Mouse (Mus musculus): ENCODE results near the gene Dlk1. TPM values are rescaled to one million over a fixed set of nuclear protein-coding genes. Genes with fewer than 3 reads are reported as not detected.

Dlk1 gene
- polyA plus RNA-seq, 1 experiment from 2014 or later = 559 TPM

- Histone ChIP-seq H3K4me3 (no peak overlapping the region), H3K27me3 (no peaks in the 10 kb centered on the region), H3K9me3 (no peaks in the 10 kb centered on the region), H3K36me3 (no peaks in the 10 kb centered on the region), H3K9ac (no peak overlapping the region), H3K27ac (0 out of 2 replicates have a peak overlapping the region, but pooled peaks have one; percentile 16), H3K4me1 (peaks cover 78% of the 10 kb centered on the region), H3K4me2 (no peak overlapping the region)
- ATAC-seq (ENCODE audit: borderline replicate concordance, extremely low read depth, low FRiP score, low TSS enrichment) = no peak
- WGBS = 55% methylated on average over 13 of the region's 13 CpGs
Observed at GRCm38 (mm10) chr12:109442115-109442514, 10.5 kb upstream of the Dlk1 start.

GRCm38 (mm10) chr12:109443276-109443675 is 9.3 kb upstream of the Dlk1 start:
- Histone ChIP-seq H3K4me2 (no peak overlapping the region), H3K9me3 (no peaks in the 10 kb centered on the region), H3K4me1 (peaks cover 76% of the 10 kb centered on the region), H3K4me3 (no peak overlapping the region), H3K27ac (no peak overlapping the region), H3K27me3 (no peaks in the 10 kb centered on the region), H3K36me3 (no peaks in the 10 kb centered on the region), H3K9ac (no peak overlapping the region)
- 42% methylated on average over 3 of the region's 3 CpGs for WGBS
- ATAC-seq (ENCODE audit: borderline replicate concordance, extremely low read depth, low FRiP score, low TSS enrichment) = no peak

- H3K27me3 ChIP-seq = no peaks in the 10 kb centered on the region
- peaks cover 76% of the 10 kb centered on the region for H3K4me1 ChIP-seq
- no peak overlapping the region for H3K4me2 ChIP-seq
- no peaks in the 10 kb centered on the region for H3K9me3 ChIP-seq
- 65% methylated on average over 5 of the region's 5 CpGs for WGBS
- no peak overlapping the region for H3K27ac ChIP-seq
- no peak overlapping the region for H3K9ac ChIP-seq
- no peak for ATAC-seq (ENCODE audit: borderline replicate concordance, extremely low read depth, low FRiP score, low TSS enrichment)
- H3K4me3 ChIP-seq = no peak overlapping the region
- no peaks in the 10 kb centered on the region for H3K36me3 ChIP-seq
Observed at GRCm38 (mm10) chr12:109444999-109445398, 7.6 kb upstream of the Dlk1 start.

- H3K4me2 ChIP-seq = peak overlapping the region; percentile 36
- H3K4me3 ChIP-seq = no peak overlapping the region
- H3K36me3 ChIP-seq = no peaks in the 10 kb centered on the region
- H3K27ac ChIP-seq = no peak overlapping the region
- H3K27me3 ChIP-seq = 0 out of 2 replicates have a peak, but pooled peaks cover 4% of the 10 kb centered on the region
- peaks cover 76% of the 10 kb centered on the region for H3K4me1 ChIP-seq
- no peaks in the 10 kb centered on the region for H3K9me3 ChIP-seq
- 28% methylated on average over 19 of the region's 19 CpGs for WGBS
- H3K9ac ChIP-seq = no peak overlapping the region
- ATAC-seq (ENCODE audit: borderline replicate concordance, extremely low read depth, low FRiP score, low TSS enrichment) = no peak
Observed at GRCm38 (mm10) chr12:109445499-109446235, 7.0 kb upstream of the Dlk1 start.

GRCm38 (mm10) chr12:109446236-109446941 is 6.2 kb upstream of the Dlk1 start:
- H3K36me3 ChIP-seq = no peaks in the 10 kb centered on the region
- H3K9ac ChIP-seq = no peak overlapping the region; the same call in 1 of the 2 replicates
- H3K4me2 ChIP-seq = peak overlapping the region; percentile 36
- no peaks in the 10 kb centered on the region for H3K9me3 ChIP-seq
- H3K4me3 ChIP-seq = no peak overlapping the region
- H3K27me3 ChIP-seq = 0 out of 2 replicates have a peak, but pooled peaks cover 9% of the 10 kb centered on the region
- H3K4me1 ChIP-seq = peaks cover 75% of the 10 kb centered on the region
- WGBS = 9% methylated on average over 18 of the region's 18 CpGs
- ATAC-seq (ENCODE audit: borderline replicate concordance, extremely low read depth, low FRiP score, low TSS enrichment) = no peak
- H3K27ac ChIP-seq = no peak overlapping the region

GRCm38 (mm10) chr12:109449421-109450411 is 2.9 kb upstream of the Dlk1 start:
- peak overlapping the region; percentile 73 for H3K4me2 ChIP-seq
- under 1% methylated on average over 30 of the region's 30 CpGs for WGBS
- H3K4me3 ChIP-seq = peak overlapping the region; percentile 28
- no peaks in the 10 kb centered on the region for H3K36me3 ChIP-seq
- H3K27me3 ChIP-seq = peaks cover 37% of the 10 kb centered on the region
- peak; percentile 41 for ATAC-seq (ENCODE audit: borderline replicate concordance, extremely low read depth, low FRiP score, low TSS enrichment)
- peaks cover 78% of the 10 kb centered on the region for H3K4me1 ChIP-seq
- H3K27ac ChIP-seq = peak overlapping the region; percentile 93
- H3K9ac ChIP-seq = peak overlapping the region; percentile 41
- H3K9me3 ChIP-seq = no peaks in the 10 kb centered on the region

- peak overlapping the region; percentile 57 for H3K4me3 ChIP-seq
- no peaks in the 10 kb centered on the region for H3K9me3 ChIP-seq
- peaks cover 43% of the 10 kb centered on the region for H3K27me3 ChIP-seq
- H3K9ac ChIP-seq = peak overlapping the region; percentile 55
- ATAC-seq (ENCODE audit: borderline replicate concordance, extremely low read depth, low FRiP score, low TSS enrichment) = peak; percentile 66
- no peaks in the 10 kb centered on the region for H3K36me3 ChIP-seq
- peaks cover 81% of the 10 kb centered on the region for H3K4me1 ChIP-seq
- H3K4me2 ChIP-seq = peak overlapping the region; percentile 90
- H3K27ac ChIP-seq = peak overlapping the region; percentile 68
- under 1% methylated on average over 87 of the region's 96 CpGs for WGBS
Observed at GRCm38 (mm10) chr12:109453065-109453997, 708 bp downstream of the Dlk1 start.

- peak overlapping the region; percentile 68 for H3K27ac ChIP-seq
- peaks cover 48% of the 10 kb centered on the region for H3K27me3 ChIP-seq
- WGBS = 27% methylated on average over 13 of the region's 13 CpGs
- peak overlapping the region; percentile 57 for H3K4me3 ChIP-seq
- H3K36me3 ChIP-seq = no peaks in the 10 kb centered on the region
- H3K9ac ChIP-seq = peak overlapping the region; percentile 31
- no peak for ATAC-seq (ENCODE audit: borderline replicate concordance, extremely low read depth, low FRiP score, low TSS enrichment)
- H3K4me2 ChIP-seq = peak overlapping the region; percentile 90
- H3K9me3 ChIP-seq = no peaks in the 10 kb centered on the region
- peaks cover 81% of the 10 kb centered on the region for H3K4me1 ChIP-seq
Observed at GRCm38 (mm10) chr12:109454137-109454536, 1.5 kb downstream of the Dlk1 start.

GRCm38 (mm10) chr12:109456531-109457202 is 4.0 kb downstream of the Dlk1 start:
- Histone ChIP-seq H3K9me3 (no peaks in the 10 kb centered on the region), H3K4me2 (peak overlapping the region; percentile 90; the same call in 1 of the 2 replicates), H3K4me1 (peaks cover 75% of the 10 kb centered on the region), H3K9ac (no peak overlapping the region; the same call in 1 of the 2 replicates), H3K27me3 (peaks cover 53% of the 10 kb centered on the region), H3K27ac (peak overlapping the region; percentile 41; the same call in 1 of the 2 replicates), H3K36me3 (0 out of 2 replicates have a peak, but pooled peaks cover 7% of the 10 kb centered on the region), H3K4me3 (no peak overlapping the region)
- ATAC-seq (ENCODE audit: borderline replicate concordance, extremely low read depth, low FRiP score, low TSS enrichment) = no peak
- 23% methylated on average over 9 of the region's 9 CpGs for WGBS

- H3K27ac ChIP-seq = peak overlapping the region; percentile 41; the same call in 1 of the 2 replicates
Observed at GRCm38 (mm10) chr12:109457836-109458235, 5.2 kb downstream of the Dlk1 start.

More at GRCm38 (mm10) chr12:109457836-109458235, 5.2 kb downstream of the Dlk1 start:
- Histone ChIP-seq H3K9me3 (no peaks in the 10 kb centered on the region), H3K4me2 (0 out of 2 replicates have a peak overlapping the region, but pooled peaks have one; percentile 16), H3K9ac (peak overlapping the region; percentile 22; the same call in 1 of the 2 replicates), H3K4me3 (no peak overlapping the region), H3K36me3 (0 out of 2 replicates have a peak, but pooled peaks cover 7% of the 10 kb centered on the region), H3K27me3 (peaks cover 44% of the 10 kb centered on the region), H3K4me1 (peaks cover 70% of the 10 kb centered on the region)
- WGBS = 34% methylated on average over 8 of the region's 8 CpGs
- ATAC-seq (ENCODE audit: borderline replicate concordance, extremely low read depth, low FRiP score, low TSS enrichment) = no peak
